Mouse (Mus musculus): ENCODE results near the gene Clptm1. TPM values are rescaled to one million over a fixed set of nuclear protein-coding genes. Genes with fewer than 3 reads are reported as not detected.
A peak's percentile ranks its signal among the peaks of the same experiment; 100 is the strongest.
"Not testable (repeated sequence)": the region's sequence is repeated elsewhere in the genome, so short reads cannot be mapped to it uniquely, and the experiment has no call there.

Clptm1 gene
- polyA plus RNA-seq, 1 experiment from 2014 or later, result 85.8 TPM

DNA sequence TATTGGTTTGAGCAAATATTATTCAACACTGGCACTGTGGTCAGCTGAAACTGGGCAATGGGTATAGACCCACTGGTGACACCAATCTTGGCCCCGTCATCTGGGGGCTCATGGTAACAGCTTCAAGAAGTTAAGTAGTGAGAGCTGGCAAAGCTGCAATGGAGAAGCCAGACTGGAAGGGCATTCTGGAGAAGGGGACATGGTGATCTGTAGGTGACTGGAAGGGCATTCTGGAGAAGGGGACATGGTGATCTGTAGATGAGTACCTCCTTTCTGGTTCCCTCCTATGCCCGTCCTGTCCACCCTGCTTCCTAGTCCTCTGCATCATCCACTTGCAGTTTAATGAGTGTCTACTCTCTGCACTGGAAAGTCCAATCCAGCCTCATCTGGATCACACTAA is 23.8 kb upstream of the Clptm1 start:
- Histone ChIP-seq H3K4me3 (replicated peaks) (no peak overlapping the region), H3K36me3 (no peaks in the 10 kb centered on the region), H3K9ac (no peak overlapping the region), H3K4me2 (no peak overlapping the region), H3K4me1 (peaks cover 13% of the 10 kb centered on the region), H3K27ac (no peak overlapping the region), H3K9me3 (no peaks in the 10 kb centered on the region), H3K27me3 (replicated peaks) (no peaks in the 10 kb centered on the region)
- 97% methylated on average over 2 of the region's 2 CpGs for WGBS
- ATAC-seq (ENCODE audit: insufficient read depth, low FRiP score, low read depth), result no peak

DNA sequence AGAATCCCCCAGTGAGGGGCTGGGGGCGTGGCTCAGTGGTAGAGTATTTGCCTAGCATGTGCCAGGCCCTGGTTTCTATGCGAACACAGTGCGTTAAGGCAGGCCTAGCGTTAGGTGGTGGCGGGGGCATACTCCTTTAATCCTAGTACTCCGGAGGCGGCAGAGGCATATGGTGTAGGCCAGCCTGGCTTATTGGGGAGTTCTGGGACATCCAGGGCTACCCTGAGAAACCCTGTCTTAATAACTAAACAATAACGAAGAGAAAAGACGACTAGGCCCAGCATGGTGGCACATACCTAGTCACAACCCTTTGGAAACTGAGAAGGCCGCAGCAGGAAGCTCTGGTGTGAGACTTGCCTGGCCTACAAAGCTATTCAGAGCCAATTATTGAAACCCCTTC is 23.3 kb upstream of the Clptm1 start:
- no peak overlapping the region for H3K9ac ChIP-seq
- no peak overlapping the region for H3K4me3 ChIP-seq (replicated peaks)
- peaks cover 8% of the 10 kb centered on the region for H3K4me1 ChIP-seq
- H3K27me3 ChIP-seq (replicated peaks), result no peaks in the 10 kb centered on the region
- WGBS, result 91% methylated on average over 10 of the region's 10 CpGs
- no peak overlapping the region for H3K27ac ChIP-seq
- H3K4me2 ChIP-seq, result no peak overlapping the region
- ATAC-seq (ENCODE audit: insufficient read depth, low FRiP score, low read depth), result no peak
- H3K36me3 ChIP-seq, result no peaks in the 10 kb centered on the region
- no peaks in the 10 kb centered on the region for H3K9me3 ChIP-seq

DNA sequence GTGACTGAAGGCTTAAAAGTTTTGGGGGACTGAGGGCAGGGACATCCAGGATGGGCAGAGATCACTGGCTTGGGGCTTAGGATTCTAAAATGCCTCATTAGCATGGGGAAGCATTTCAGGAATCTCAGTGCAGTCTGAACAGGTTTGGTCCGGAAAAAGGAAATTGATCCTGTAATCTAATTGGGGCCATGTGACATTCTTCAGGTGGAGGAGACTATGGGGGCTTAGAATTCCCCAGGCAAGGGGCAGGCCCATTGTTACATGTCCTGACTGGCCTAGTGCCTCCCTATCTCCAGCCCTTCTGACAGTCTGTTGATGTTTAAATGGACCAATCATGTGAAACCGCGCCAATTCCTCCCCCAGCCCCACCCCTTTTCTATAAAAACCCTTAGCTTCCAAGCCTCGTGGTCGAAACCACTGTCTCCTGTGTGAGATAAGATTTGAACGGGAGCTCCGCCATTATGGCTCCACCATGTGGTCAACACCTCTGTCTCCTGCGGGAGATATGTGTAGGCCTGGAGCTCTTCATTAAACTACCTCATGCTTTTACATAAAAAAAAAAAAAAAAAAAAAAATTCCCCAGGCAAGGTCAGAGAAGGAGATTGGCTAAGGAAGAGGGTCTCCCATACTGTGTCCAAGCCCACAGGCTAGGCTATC is 22.2 kb upstream of the Clptm1 start:
- not testable (repeated sequence) for H3K36me3 ChIP-seq; H3K9me3 ChIP-seq; H3K4me1 ChIP-seq; H3K27me3 ChIP-seq (replicated peaks); H3K27ac ChIP-seq; H3K4me3 ChIP-seq (replicated peaks); H3K4me2 ChIP-seq; H3K9ac ChIP-seq
- 64% methylated on average over 8 of the region's 8 CpGs for WGBS
- ATAC-seq (ENCODE audit: insufficient read depth, low FRiP score, low read depth), result peak; percentile 38; the same call in 1 of the 2 replicates

DNA sequence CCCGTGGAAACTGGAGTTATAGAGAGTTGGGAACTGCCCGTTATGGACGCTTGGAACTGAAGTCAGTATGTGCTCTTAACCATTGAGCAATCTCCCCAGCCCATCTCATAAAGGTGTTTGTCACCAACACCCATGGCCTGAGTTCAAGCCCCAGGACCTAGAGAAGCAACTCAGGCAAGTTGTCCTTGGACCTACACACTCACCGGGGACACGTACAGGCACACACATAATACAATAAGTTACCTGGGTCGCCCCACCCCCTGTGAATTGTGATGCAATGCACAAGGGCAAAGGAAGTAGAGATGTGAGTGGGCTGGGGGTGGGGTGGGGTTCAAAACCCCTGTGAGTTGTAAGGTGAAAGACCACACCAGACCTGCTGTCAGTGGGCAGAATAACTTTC is 21.7 kb upstream of the Clptm1 start:
- H3K36me3 ChIP-seq, result no peaks in the 10 kb centered on the region
- ATAC-seq (ENCODE audit: insufficient read depth, low FRiP score, low read depth), result no peak
- no peak overlapping the region for H3K4me3 ChIP-seq (replicated peaks)
- no peaks in the 10 kb centered on the region for H3K4me1 ChIP-seq
- H3K9me3 ChIP-seq, result no peaks in the 10 kb centered on the region
- H3K4me2 ChIP-seq, result no peak overlapping the region
- no peaks in the 10 kb centered on the region for H3K27me3 ChIP-seq (replicated peaks)
- WGBS, result 80% methylated on average over 6 of the region's 6 CpGs
- H3K27ac ChIP-seq, result no peak overlapping the region
- H3K9ac ChIP-seq, result no peak overlapping the region

DNA sequence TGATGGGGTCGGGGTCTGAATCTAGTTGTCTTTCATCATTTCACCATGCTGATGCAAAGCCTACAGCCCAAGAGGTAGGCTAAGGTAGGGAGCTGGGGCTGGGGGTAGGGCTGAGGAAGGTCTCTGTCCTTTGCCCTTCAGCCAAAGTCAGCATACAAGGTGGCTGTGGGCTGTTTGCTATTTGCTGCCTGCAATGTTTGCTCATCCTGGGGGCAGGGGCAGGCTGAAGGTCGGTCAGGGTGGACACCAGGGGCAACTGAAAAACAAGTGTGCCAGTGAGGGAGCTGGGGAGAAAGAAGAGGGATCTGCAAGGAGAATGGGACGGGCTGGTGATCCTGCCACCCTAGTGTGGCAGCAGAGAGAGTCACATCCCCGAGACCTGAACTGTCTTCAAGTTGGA is 20.5 kb upstream of the Clptm1 start:
- Histone ChIP-seq H3K4me2 (no peak overlapping the region), H3K27ac (no peak overlapping the region), H3K27me3 (replicated peaks) (no peaks in the 10 kb centered on the region), H3K4me1 (no peaks in the 10 kb centered on the region), H3K36me3 (no peaks in the 10 kb centered on the region), H3K9me3 (no peaks in the 10 kb centered on the region), H3K4me3 (replicated peaks) (no peak overlapping the region), H3K9ac (no peak overlapping the region)
- ATAC-seq (ENCODE audit: insufficient read depth, low FRiP score, low read depth), result no peak
- WGBS, result 53% methylated on average over 4 of the region's 4 CpGs

DNA sequence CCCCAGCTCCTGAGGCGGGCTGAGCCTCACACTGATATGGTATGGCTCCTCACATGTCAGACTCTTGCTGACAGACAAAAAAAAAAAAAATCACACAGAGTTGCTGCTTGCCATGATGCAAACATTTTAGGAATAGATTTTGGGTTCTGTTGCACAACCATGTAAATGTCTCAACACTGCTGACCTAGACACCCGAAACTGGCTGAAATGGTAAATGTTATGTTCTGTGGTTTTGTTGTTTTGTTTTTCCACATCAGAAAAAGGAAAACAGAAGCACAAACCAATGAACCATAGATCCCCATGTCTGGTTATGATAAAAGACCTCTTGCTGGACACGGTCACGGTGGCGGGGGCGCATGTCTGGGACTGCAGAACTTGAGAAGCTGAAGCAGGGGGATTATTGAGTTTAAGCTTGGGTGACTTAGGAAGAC is 19.0 kb upstream of the Clptm1 start:
- no peaks in the 10 kb centered on the region for H3K27me3 ChIP-seq (replicated peaks)
- H3K36me3 ChIP-seq, result no peaks in the 10 kb centered on the region
- no peak overlapping the region for H3K4me2 ChIP-seq
- H3K4me1 ChIP-seq, result no peaks in the 10 kb centered on the region
- 76% methylated on average over 6 of the region's 6 CpGs for WGBS
- ATAC-seq (ENCODE audit: insufficient read depth, low FRiP score, low read depth), result no peak
- H3K4me3 ChIP-seq (replicated peaks), result no peak overlapping the region
- no peaks in the 10 kb centered on the region for H3K9me3 ChIP-seq
- H3K27ac ChIP-seq, result no peak overlapping the region
- no peak overlapping the region for H3K9ac ChIP-seq

DNA sequence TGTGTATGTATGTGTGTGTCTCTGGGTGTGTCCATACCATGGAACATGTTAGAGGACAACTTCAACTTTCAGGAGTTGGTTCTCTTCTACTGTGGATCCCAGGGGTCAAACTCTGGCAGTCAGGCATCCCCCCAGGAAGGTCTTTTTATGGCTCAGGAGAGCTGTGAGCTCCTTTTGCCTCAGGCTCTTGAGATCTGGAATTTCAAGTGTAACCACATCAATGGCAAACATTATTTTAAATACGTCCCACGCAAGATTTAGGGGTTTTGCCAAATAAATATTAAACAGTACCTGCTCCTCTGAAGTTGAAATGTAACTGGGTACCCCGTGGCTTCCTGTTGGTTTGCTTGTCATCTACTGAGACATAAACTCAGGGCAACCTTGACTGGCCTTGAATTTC is 18.1 kb upstream of the Clptm1 start:
- Histone ChIP-seq H3K27ac (no peak overlapping the region), H3K27me3 (replicated peaks) (no peaks in the 10 kb centered on the region), H3K9me3 (no peaks in the 10 kb centered on the region), H3K4me1 (no peaks in the 10 kb centered on the region), H3K4me3 (replicated peaks) (no peak overlapping the region), H3K4me2 (no peak overlapping the region), H3K36me3 (no peaks in the 10 kb centered on the region), H3K9ac (no peak overlapping the region)
- ATAC-seq (ENCODE audit: insufficient read depth, low FRiP score, low read depth), result no peak
- WGBS, result 63% methylated on average over 3 of the region's 3 CpGs

DNA sequence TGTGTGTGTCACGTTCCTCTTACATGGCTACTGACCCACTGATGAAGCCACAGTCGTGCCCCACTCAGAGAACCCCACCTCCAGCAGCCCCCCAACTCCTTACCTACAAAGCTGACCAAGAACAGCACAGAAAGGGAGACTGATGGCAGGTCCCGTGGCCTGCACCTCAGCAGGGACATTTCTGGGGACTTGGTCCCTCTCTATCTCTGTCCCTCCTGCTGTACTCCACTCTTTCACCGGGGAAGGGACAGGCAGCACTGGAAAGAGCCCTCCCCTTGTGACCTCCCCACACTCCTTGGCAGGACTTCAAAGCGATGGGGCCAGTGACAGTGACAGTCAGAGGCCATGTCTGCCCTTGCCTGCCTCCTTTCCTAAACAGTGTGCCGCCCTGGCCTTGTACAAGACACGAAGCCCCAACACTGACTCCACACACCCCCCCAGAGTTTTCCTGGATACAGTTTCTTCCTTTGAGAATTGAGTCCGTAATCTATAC is 16.4 kb upstream of the Clptm1 start, which contains the start of the genes Gm44805 and Apoc4:
Gene Gm44805, minus strand, starts transcription at position 222 of the 493 bp plus-strand sequence.
Gene Apoc4, minus strand, starts transcription at position 278 of the 493 bp plus-strand sequence.
- Histone ChIP-seq H3K4me2 (no peak within 1 kb of the TSS), H3K36me3 (no peaks in the 10 kb centered on the region), H3K27ac (no peak within 1 kb of the TSS), H3K4me3 (replicated peaks) (no peak within 1 kb of the TSS), H3K4me1 (no peaks in the 10 kb centered on the region), H3K27me3 (replicated peaks) (no peaks in the 10 kb centered on the region), H3K9ac (no peak within 1 kb of the TSS), H3K9me3 (no peaks in the 10 kb centered on the region)
- ATAC-seq (ENCODE audit: insufficient read depth, low FRiP score, low read depth), result no peak
- WGBS, result 59% methylated on average over 8 of the region's 8 CpGs

DNA sequence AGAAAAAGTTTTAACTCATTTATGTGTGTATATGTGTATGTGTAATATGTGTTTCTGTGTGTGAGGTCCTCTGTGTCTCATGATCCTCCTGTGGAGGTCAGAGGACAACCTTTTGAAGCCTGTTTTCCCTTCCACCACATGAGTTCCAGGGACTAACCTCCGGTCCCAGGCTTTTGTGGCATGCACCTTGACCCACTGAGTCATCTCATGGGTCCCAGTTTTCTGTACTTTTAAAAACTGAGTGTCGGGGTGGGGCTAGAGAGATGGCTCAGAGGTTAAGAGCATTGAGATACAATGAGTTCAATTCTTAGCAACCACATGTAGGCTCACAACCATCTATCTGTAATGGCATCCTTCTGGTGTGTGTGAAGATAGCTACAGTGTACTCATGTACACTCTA is 15.9 kb upstream of the Clptm1 start:
- H3K4me3 ChIP-seq (replicated peaks), result no peak overlapping the region
- no peaks in the 10 kb centered on the region for H3K36me3 ChIP-seq
- no peaks in the 10 kb centered on the region for H3K27me3 ChIP-seq (replicated peaks)
- no peaks in the 10 kb centered on the region for H3K9me3 ChIP-seq
- no peak overlapping the region for H3K27ac ChIP-seq
- ATAC-seq (ENCODE audit: insufficient read depth, low FRiP score, low read depth), result no peak
- no peak overlapping the region for H3K9ac ChIP-seq
- H3K4me1 ChIP-seq, result no peaks in the 10 kb centered on the region
- 72% methylated on average over 2 of the region's 2 CpGs for WGBS
- H3K4me2 ChIP-seq, result no peak overlapping the region

DNA sequence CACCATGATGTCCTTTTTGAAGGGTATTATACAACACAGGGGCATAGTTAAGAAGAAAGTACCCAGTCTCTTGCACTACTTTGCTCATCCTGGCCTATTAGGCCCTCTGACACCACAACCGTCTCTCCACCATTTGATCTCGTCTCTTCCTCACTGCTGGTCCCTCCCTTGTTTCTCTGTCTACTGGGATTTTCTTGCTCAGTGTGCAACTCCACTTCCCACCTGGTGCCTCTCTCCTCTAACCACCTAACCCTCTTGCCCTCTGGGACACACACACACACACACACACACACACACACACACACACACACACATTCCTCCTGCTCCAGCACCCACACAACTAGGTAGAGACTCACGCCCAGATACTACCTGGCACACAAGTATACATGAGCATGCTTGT is 14.1 kb upstream of the Clptm1 start:
- H3K4me2 ChIP-seq, result no peak overlapping the region
- no peak overlapping the region for H3K27ac ChIP-seq
- H3K9me3 ChIP-seq, result no peaks in the 10 kb centered on the region
- H3K4me1 ChIP-seq, result no peaks in the 10 kb centered on the region
- no peaks in the 10 kb centered on the region for H3K36me3 ChIP-seq
- no peak for ATAC-seq (ENCODE audit: insufficient read depth, low FRiP score, low read depth)
- H3K27me3 ChIP-seq (replicated peaks), result no peaks in the 10 kb centered on the region
- no peak overlapping the region for H3K4me3 ChIP-seq (replicated peaks)
- no peak overlapping the region for H3K9ac ChIP-seq
- 86% methylated on average over 3 of the region's 3 CpGs for WGBS

DNA sequence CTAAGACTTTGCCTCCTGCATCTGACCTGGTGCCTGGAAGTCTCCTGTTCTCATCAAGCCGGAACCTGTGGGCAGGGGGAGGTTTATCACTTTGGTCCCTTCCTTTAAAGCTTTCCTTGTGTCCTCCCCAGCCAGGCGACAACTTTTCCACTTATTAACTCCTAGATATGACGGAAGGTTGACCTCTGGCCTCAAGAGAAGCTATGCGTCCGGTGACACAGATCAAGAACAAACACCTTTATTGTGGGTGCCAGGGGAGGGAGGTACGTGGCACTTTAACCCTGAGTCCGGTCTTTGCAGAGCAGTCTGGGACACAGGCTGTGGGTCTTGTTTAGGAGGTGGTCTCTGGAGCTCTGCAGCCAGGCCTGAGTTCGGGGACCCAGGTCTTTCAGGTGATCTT is 13.0 kb upstream of the Clptm1 start, which contains the start of gene Apoc2:
Gene Apoc2, minus strand, starts transcription at position 70 of the 400 bp plus-strand sequence.
- no peak within 1 kb of the TSS for H3K27ac ChIP-seq
- 58% methylated on average over 8 of the region's 8 CpGs for WGBS

DNA sequence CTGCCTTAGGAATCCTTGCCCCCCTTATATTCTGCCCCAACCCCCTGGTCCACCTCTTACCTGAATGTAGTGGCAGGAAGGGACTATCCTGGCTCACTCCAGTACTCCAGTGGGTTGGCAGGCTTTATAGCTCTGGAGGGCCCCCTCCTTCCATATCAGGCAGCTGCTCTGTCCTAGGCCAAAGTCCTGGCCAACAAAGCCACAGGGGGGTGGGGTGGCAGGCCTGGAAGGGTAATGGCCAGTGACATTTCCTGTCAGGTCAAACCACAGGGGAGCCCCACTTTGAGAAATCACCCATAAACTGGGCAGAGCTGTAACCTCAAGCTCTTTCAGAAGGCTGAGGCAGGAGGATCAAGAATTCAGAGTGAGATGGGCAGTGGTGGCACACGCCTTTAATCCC is 11.8 kb upstream of the Clptm1 start:
- H3K4me2 ChIP-seq, result no peak overlapping the region
- no peak overlapping the region for H3K4me3 ChIP-seq (replicated peaks)
- H3K27me3 ChIP-seq (replicated peaks), result no peaks in the 10 kb centered on the region
- H3K9me3 ChIP-seq, result no peaks in the 10 kb centered on the region
- WGBS, result 66% methylated on average over 1 of the region's 1 CpGs
- no peak; the same call in 1 of the 2 replicates for ATAC-seq (ENCODE audit: insufficient read depth, low FRiP score, low read depth)
- no peak overlapping the region for H3K9ac ChIP-seq
- H3K27ac ChIP-seq, result no peak overlapping the region
- H3K36me3 ChIP-seq, result no peaks in the 10 kb centered on the region
- no peaks in the 10 kb centered on the region for H3K4me1 ChIP-seq

More for the DNA sequence above, 13.0 kb upstream of the Clptm1 start, which contains the start of gene Apoc2:
- Histone ChIP-seq H3K4me2 (no peak within 1 kb of the TSS), H3K36me3 (no peaks in the 10 kb centered on the region), H3K4me1 (no peaks in the 10 kb centered on the region), H3K9me3 (no peaks in the 10 kb centered on the region), H3K27me3 (replicated peaks) (no peaks in the 10 kb centered on the region), H3K9ac (no peak within 1 kb of the TSS), H3K4me3 (replicated peaks) (no peak within 1 kb of the TSS)
- ATAC-seq (ENCODE audit: insufficient read depth, low FRiP score, low read depth), result no peak
